Comparison of ENCODE assay signal across 40 mouse cellular contexts in the genomic region with DNA sequence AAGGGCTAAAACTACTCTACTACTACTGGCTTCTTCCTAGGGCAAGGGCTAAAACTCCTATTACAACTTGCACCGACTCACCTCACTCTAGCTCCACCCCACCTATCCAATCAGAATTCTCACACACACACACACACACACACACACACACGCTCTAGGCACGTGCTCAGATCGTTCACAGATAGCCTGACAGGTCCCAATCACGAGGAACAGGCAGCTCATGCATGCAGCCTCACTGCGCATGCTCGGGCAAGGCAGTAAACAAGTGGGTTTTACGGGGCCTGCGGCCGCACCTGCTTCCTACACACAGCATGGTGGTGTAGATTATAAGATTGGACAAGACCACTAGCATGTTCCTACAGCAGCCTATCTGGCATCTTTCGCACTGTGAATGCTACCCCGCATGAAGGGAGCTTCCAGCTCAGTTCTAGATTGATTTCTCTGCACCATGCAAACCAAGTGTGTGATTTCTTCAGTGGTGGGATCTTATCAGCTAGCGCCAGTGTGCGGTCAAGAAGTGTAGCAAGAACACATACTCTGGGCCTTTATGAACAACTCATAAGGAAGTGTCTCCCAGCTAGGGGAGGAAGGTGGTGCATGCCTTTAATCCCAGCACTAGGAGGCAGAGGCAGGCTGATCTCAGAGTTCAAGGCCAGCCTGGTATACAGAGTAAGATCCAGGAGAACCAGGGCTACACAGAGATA. TPM values are rescaled to one million over a fixed set of nuclear protein-coding genes. Genes with fewer than 3 reads are reported as not detected.
DNase-seq lines count a peak whose midpoint lies in the region; ATAC-seq lines count a peak whose summit lies in the region.
"Had no signal": no experiment of that assay in that cellular context is flagged by ENCODE, and none has a peak within 500 bp of the region (broad histone marks: within the 10 kb centered on the region; RNA-seq: fewer than 3 reads in every experiment).

No protein-coding gene starts in this region.

- H3K36me3 ChIP-seq in heart, embryonic 10.5 days = no peaks in the 10 kb centered on the region
- H3K36me3 ChIP-seq in liver, embryonic 16.5 days (ENCODE audit: control insufficient read depth, insufficient read depth) = no peaks in the 10 kb centered on the region
- H3K36me3 ChIP-seq: embryonic facial prominence, embryonic 12.5 days; forebrain, embryonic 10.5 days; limb, embryonic 13.5 days; neural tube, embryonic 12.5 days had no signal

- H3K4me1 ChIP-seq in heart, embryonic 10.5 days = peaks cover 11% of the 10 kb centered on the region; the same call in 1 of the 2 replicates
- H3K4me1 ChIP-seq in liver, embryonic 16.5 days (ENCODE audit: control insufficient read depth, low read depth, low read length) = peaks cover 20% of the 10 kb centered on the region
- H3K4me1 ChIP-seq: embryonic facial prominence, embryonic 12.5 days; forebrain, embryonic 10.5 days; limb, embryonic 13.5 days; neural tube, embryonic 12.5 days had no signal

- no peaks in the 10 kb centered on the region for H3K27me3 ChIP-seq in heart, embryonic 10.5 days (ENCODE audit: insufficient read depth, poor library complexity, severe bottlenecking)
- no peaks in the 10 kb centered on the region for H3K27me3 ChIP-seq in liver, embryonic 16.5 days (ENCODE audit: control insufficient read depth, insufficient read depth, low read depth, low read length)
- H3K27me3 ChIP-seq: embryonic facial prominence, embryonic 12.5 days; limb, embryonic 13.5 days; neural tube, embryonic 12.5 days had no signal

- no peak overlapping the region for H3K4me3 ChIP-seq in heart, embryonic 10.5 days
- no peak overlapping the region for H3K4me3 ChIP-seq in liver, embryonic 16.5 days (ENCODE audit: low read depth, low read length)
- H3K4me3 ChIP-seq: embryonic facial prominence, embryonic 12.5 days; forebrain, embryonic 10.5 days; left cerebral cortex, adult 2 months; limb, embryonic 13.5 days; myocyte; neural tube, embryonic 12.5 days had no signal

- H3K27ac ChIP-seq in heart, embryonic 10.5 days = no peak overlapping the region
- no peak overlapping the region for H3K27ac ChIP-seq in liver, embryonic 16.5 days (ENCODE audit: low read length)
- H3K27ac ChIP-seq: embryonic facial prominence, embryonic 12.5 days; forebrain, embryonic 10.5 days; hindbrain, embryonic 14.5 days; left cerebral cortex, adult 2 months; limb, embryonic 13.5 days; macrophage; neural tube, embryonic 12.5 days; stomach, postnatal 0 days had no signal

- DNase-seq in heart, adult 11 months = peak; percentile 56
- DNase-seq in heart, embryonic 10.5 days (ENCODE audit: low spot score) = no peak
- DNase-seq in gastrocnemius, adult 18-20 months (ENCODE audit: low spot score) = no peak
- DNase-seq in layer of hippocampus, postnatal 10 days (ENCODE audit: low spot score in 2 of 2) = no peak
- no peak for DNase-seq in adrenal gland, adult (ENCODE audit: inconsistent age in 2 of 2, low spot score in 1 of 2)
- no peak for DNase-seq in right cerebral cortex, postnatal 10 days (ENCODE audit: low spot score in 2 of 2)
- DNase-seq: adrenal gland, adult 8-10 months; cerebellum, adult 8-10 months; cerebellum, postnatal 36 days; embryo, embryonic 11 days; gastrocnemius, postnatal 10 days; heart, postnatal 4 days; kidney, adult 9 months; kidney, postnatal 25 days; lung, adult 2 months; lung, postnatal 10 days; right cerebral cortex, adult 18-20 months; right cerebral cortex, postnatal 4 days; thymus, adult 18-20 months; thymus, postnatal 25 days had no signal

- ATAC-seq in granulocyte monocyte progenitor cell, adult 5-6 weeks (replicated peaks; ENCODE audit: poor library complexity, severe bottlenecking) = peak; percentile 35; the same call in 1 of the 2 replicates
- peak; percentile 15; the same call in 1 of the 2 replicates for ATAC-seq in liver, embryonic 16.5 days (ENCODE audit: low read depth)
- ATAC-seq: activated CD4-positive, CD25-positive, alpha-beta regulatory T cell, adult 4 months; forebrain, embryonic 16.5 days; intestine, postnatal 0 days had no signal

- 91% methylated on average over 14 of the region's 14 CpGs for WGBS in heart, embryonic 10.5 days
- WGBS in liver, embryonic 16.5 days (ENCODE audit: insufficient replicate concordance) = 50% methylated on average over 14 of the region's 14 CpGs

- H3K9me3 ChIP-seq in heart, embryonic 10.5 days = no peaks in the 10 kb centered on the region
- no peaks in the 10 kb centered on the region for H3K9me3 ChIP-seq in liver, embryonic 16.5 days (replicated peaks; ENCODE audit: control insufficient read depth, low read length)
- H3K9me3 ChIP-seq: embryonic facial prominence, embryonic 12.5 days; forebrain, embryonic 10.5 days; limb, embryonic 13.5 days; neural tube, embryonic 12.5 days had no signal

- no peak overlapping the region for H3K9ac ChIP-seq in liver, embryonic 16.5 days (ENCODE audit: low read depth, low read length)
- H3K9ac ChIP-seq: embryonic facial prominence, embryonic 12.5 days; hindbrain, embryonic 14.5 days; limb, embryonic 13.5 days; neural tube, embryonic 12.5 days had no signal

- no peak overlapping the region for H3K4me2 ChIP-seq in liver, embryonic 16.5 days (ENCODE audit: low read depth, low read length)
- H3K4me2 ChIP-seq: embryonic facial prominence, embryonic 12.5 days; heart, embryonic 11.5 days; hindbrain, embryonic 14.5 days; limb, embryonic 13.5 days; midbrain, embryonic 11.5 days; neural tube, embryonic 12.5 days had no signal

RNA-seq across cellular contexts. Expression of gene Cd55b, which starts 44.9 kb away (rescaled TPM):
- polyA plus RNA-seq in heart, embryonic 10.5 days (2016; fragmentation: Nextera tagmentation; extraction: Ambion mirVana) = not detected in 2 replicates
- total RNA-seq in granulocyte monocyte progenitor cell, adult 5-6 weeks (2014; fragmentation: Nextera tagmentation) = not detected in 2 replicates
- not detected in 2 replicates for total RNA-seq in granulocyte monocyte progenitor cell, adult 5-6 weeks (2017)
- 0.11 TPM in 1 of 2 replicates, not detected in the other for polyA plus RNA-seq in liver, embryonic 16.5 days (2015; fragmentation: Nextera tagmentation; extraction: Ambion mirVana)
- under 1 TPM; 0.81 to 0.89 TPM for total RNA-seq in gastrocnemius, adult 18-20 months (2021)
- total RNA-seq in layer of hippocampus, postnatal 10 days (2021) = under 1 TPM in 1 of 2 experiments, not detected in 1; 0.74 TPM
- total RNA-seq: heart, postnatal 4 days; layer of hippocampus, adult 18-20 months; left cerebral cortex, postnatal 36 days; midbrain, postnatal 0 days had no signal
- polyA plus RNA-seq: activated CD4-positive, CD25-positive, alpha-beta regulatory T cell, adult 4 months; embryonic facial prominence, embryonic 12.5 days; forebrain, embryonic 10.5 days; forebrain, embryonic 16.5 days; heart, embryonic 11.5 days; hindbrain, embryonic 14.5 days; limb, embryonic 13.5 days; macrophage; midbrain, embryonic 11.5 days; midbrain, postnatal 0 days; myocyte; neural tube, embryonic 12.5 days; spleen, adult 2 months had no signal
